Mouse (Mus musculus) hindbrain, postnatal 0 days (tissue): ENCODE measurements at regions not wholly inside any gene's neighbourhood (a gene's known extent, or its start where the extent isn't known, plus 50 kb on each side); places are given as distances from the start of the nearest gene placed in this dataset.

Experiments
- ATAC-seq: fragments of 200-750 bp; cut with Nextera tagmentation; 2 replicates; pipeline ENCODE4 v1.8.0; 2017; ENCODE audit warnings: mild to moderate bottlenecking, moderate TSS enrichment, moderate library complexity
- DNase-seq: peaks from one replicate; pipeline ENCODE4 v3.0.0-alpha.2; 2015; ENCODE audit warnings: low spot score
- H3K27ac ChIP-seq: fragments of 300-500 bp; sonication (generic); 2 replicates; pipeline ENCODE4 v1.5.1; 2014; ENCODE audit warnings: mild to moderate bottlenecking
- H3K27me3 ChIP-seq: fragments of 300-500 bp; sonication (generic); 2 replicates; pipeline ENCODE4 v1.6.1; 2014; ENCODE audit warnings: low read length, mixed read lengths; ENCODE audit not compliant: insufficient read depth
- H3K36me3 ChIP-seq: fragments of 300-500 bp; sonication (generic); 2 replicates; pipeline ENCODE4 v1.6.1; 2014; ENCODE audit warnings: low read length, mixed read lengths; ENCODE audit not compliant: insufficient read depth
- H3K4me1 ChIP-seq: fragments of 300-500 bp; sonication (generic); 2 replicates; pipeline ENCODE4 v1.6.1; 2014; ENCODE audit warnings: antibody characterized with exemption, low read length, mixed read lengths; ENCODE audit not compliant: insufficient read depth
- H3K4me2 ChIP-seq: fragments of 300-500 bp; sonication (generic); 2 replicates; pipeline ENCODE4 v1.6.1; 2014; ENCODE audit warnings: low read depth, mild to moderate bottlenecking, low read length, moderate library complexity, mixed read lengths
- H3K4me3 ChIP-seq: fragments of 300-500 bp; sonication (generic); 2 replicates; pipeline ENCODE4 v1.5.1; 2014; ENCODE audit warnings: low read length
- H3K9ac ChIP-seq: fragments of 300-500 bp; sonication (generic); replicated peaks from 2 replicates; pipeline ENCODE4 v1.6.1; 2014; ENCODE audit warnings: mild to moderate bottlenecking, low read length, moderate library complexity, mixed read lengths
- H3K9me3 ChIP-seq: fragments of 300-500 bp; sonication (generic); 2 replicates; pipeline ENCODE4 v1.6.1; 2016; ENCODE audit warnings: low read length, mixed read lengths
- CTCF ChIP-seq: IDR thresholded peaks from 2 replicates; pipeline ENCODE4 v1.5.1; 2016; ENCODE audit warnings: antibody characterized with exemption, control low read depth, low read depth
- WGBS: fragments of 180-500 bp; shearing (Covaris S2); extraction: QIAGEN DNeasy Blood & Tissue Kit; methylation state at CpG from one replicate; pipeline ENCODE4 v1.1.7; 2014; 5-methylcytosine and 5-hydroxymethylcytosine counted together

DNA sequence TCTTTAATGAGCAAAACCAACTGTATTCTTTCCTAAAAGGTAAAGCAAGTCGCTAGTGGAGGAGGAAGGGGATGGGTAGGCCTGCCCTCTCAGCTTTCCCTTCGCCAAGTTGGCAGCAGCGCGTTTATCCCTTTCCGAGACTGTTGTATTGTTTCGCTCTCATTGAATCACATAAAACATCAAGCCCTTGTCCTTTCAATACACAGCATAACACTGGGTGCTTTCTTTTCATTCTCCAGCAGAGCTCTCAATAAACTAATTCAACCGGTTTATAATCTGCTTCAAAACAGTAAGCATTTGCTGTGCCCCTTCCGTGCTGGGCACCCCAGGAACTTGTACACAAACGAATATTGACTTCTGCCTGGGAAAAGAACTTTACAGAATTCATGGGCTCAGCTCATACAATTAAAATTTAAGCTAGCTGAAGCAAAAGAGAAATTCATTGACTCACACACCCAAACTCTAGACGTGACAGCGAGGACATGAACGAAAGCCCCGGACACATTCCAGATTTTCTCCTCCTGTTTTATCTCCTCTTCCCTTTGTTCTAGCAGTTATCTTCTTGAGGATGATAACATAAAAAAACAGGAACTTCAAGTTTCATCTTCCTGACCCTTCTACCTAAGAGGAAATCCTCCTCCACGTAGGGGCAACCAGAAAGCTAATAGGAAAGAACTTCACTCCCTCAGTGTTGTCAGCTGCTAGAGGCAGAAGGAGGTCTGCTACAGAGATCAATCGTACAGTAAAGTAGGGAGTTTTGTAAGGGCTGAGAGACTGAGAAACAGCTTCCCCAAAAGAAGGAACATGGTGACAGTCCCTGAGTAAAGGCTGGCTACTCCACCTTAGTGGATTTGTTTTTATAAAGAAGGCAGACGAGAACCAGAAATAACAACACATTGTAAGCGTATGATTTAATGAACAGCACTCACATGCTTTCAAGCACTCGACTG is 177.9 kb downstream of the Kdr start:
- no peak for TF ChIP-seq CTCF
- no peak overlapping the region for H3K9ac ChIP-seq
- ATAC-seq: peak; percentile 71; the same call in 1 of the 2 replicates
- H3K27me3 ChIP-seq: no peaks in the 10 kb centered on the region
- H3K36me3 ChIP-seq: no peaks in the 10 kb centered on the region
- peak; percentile 43 for DNase-seq
- peak overlapping the region; percentile 23; the same call in 1 of the 2 replicates for H3K4me2 ChIP-seq
- peaks cover 8% of the 10 kb centered on the region; the same call in 1 of the 2 replicates for H3K4me1 ChIP-seq
- WGBS: 47% methylated on average over 18 of the region's 18 CpGs
- H3K27ac ChIP-seq: peak overlapping the region; percentile 58; the same call in 1 of the 2 replicates
- H3K9me3 ChIP-seq: no peaks in the 10 kb centered on the region
- H3K4me3 ChIP-seq: no peak overlapping the region

DNA sequence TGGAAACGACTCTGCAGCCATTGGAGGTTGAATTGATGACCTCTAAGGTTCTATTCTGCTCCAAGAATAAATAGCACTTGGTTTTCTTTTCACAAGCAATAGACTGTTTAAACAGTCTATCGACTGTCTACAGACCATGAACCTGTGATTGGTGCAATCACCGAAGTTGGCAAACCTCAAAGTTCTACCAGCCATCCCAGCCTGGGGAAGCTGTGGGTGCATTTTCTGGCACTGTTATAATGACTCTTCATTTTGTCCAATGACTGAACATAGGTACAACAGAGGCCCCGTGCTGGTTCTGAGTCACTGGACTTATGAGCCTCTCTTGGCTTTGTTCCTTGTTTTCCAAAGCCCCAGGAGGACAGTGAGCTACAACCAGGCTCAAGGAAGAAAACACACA is 178.6 kb downstream of the Kdr start:
- peak overlapping the region; percentile 58; the same call in 1 of the 2 replicates for H3K27ac ChIP-seq
- no peak overlapping the region for H3K4me3 ChIP-seq

DNA sequence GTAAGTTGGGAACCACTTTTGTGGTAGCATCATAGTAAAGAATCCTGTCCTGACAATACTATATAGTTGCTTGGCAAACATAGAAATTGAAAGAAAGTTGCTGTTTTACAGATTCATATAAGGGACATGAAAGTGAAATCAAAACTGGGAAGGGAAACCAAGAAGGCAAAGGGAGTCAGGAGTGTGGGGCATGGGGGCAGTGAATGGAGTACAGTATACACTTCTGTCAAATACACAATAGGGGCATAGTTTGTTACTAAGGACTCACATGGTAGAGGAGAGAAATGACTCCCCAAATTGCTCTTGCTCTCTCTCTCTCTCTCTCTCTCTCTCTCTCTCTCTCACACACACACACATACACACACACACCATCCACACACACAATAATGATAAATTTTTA is 185.1 kb downstream of the Kdr start:
- TF ChIP-seq CTCF: no peak
- no peak for ATAC-seq
- H3K27ac ChIP-seq: no peak overlapping the region

More for the DNA sequence above, 178.6 kb downstream of the Kdr start:
- Histone ChIP-seq H3K9ac (no peak overlapping the region), H3K9me3 (no peaks in the 10 kb centered on the region), H3K27me3 (no peaks in the 10 kb centered on the region), H3K4me1 (peaks cover 8% of the 10 kb centered on the region; the same call in 1 of the 2 replicates), H3K36me3 (no peaks in the 10 kb centered on the region), H3K4me2 (peak overlapping the region; percentile 23; the same call in 1 of the 2 replicates)
- TF ChIP-seq CTCF: no peak
- ATAC-seq: 0 out of 2 replicates have a peak, but pooled peaks have one; percentile 24
- 54% methylated on average over 4 of the region's 4 CpGs for WGBS
- no peak for DNase-seq

DNA sequence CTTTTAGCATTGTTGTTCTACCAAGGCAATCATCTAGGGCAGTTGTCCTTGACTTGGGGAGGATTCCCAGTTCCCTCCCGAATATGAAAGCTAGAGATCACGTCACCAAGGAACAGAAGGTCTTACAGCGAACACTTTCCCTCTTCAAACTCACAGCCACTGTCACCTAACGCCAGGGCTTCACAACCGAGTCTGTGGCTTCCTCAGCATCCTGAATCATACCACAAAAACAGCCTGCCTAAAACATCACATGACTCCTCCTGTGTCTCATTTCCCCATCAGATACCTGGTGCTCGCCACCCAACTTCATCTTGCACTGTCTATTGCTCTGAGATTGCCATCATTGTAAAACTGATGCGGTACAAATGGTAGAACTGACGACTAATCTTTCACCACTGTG is 186.5 kb downstream of the Kdr start:
- 86% methylated on average over 8 of the region's 8 CpGs for WGBS
- H3K4me3 ChIP-seq: no peak overlapping the region
- H3K27me3 ChIP-seq: no peaks in the 10 kb centered on the region
- H3K4me1 ChIP-seq: no peaks in the 10 kb centered on the region
- no peak for TF ChIP-seq CTCF
- no peaks in the 10 kb centered on the region for H3K9me3 ChIP-seq
- H3K36me3 ChIP-seq: no peaks in the 10 kb centered on the region
- DNase-seq (no peak), ATAC-seq (no peak)
- H3K27ac ChIP-seq: no peak overlapping the region
- H3K9ac ChIP-seq: no peak overlapping the region
- H3K4me2 ChIP-seq: no peak overlapping the region

More for the DNA sequence above, 185.1 kb downstream of the Kdr start:
- DNase-seq: no peak
- Histone ChIP-seq H3K4me2 (no peak overlapping the region), H3K9ac (no peak overlapping the region), H3K4me3 (no peak overlapping the region), H3K27me3 (no peaks in the 10 kb centered on the region), H3K36me3 (no peaks in the 10 kb centered on the region), H3K9me3 (no peaks in the 10 kb centered on the region), H3K4me1 (no peaks in the 10 kb centered on the region)

DNA sequence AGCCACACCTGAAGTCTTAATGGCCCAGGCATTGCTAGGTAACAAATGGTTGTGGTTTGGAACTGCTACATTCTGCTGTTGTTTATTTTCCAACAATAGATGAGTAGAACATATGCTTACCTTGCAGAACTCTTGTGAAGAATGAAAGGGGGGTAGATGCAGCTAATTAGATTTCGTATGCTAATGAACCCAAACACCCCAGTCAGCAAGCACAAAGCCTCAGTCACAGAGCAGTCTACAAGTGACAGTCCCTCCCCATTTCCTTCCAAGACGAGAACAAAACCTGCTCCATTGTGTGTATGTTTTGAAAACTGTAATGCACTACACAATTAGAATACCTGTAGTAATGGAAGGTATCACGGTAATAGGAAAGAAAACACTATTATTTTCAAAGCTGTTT is 190.2 kb downstream of the Kdr start:
- H3K9me3 ChIP-seq: no peaks in the 10 kb centered on the region
- ATAC-seq (no peak), DNase-seq (no peak)
- no peaks in the 10 kb centered on the region for H3K36me3 ChIP-seq
- H3K4me1 ChIP-seq: no peaks in the 10 kb centered on the region
- no peak overlapping the region for H3K4me2 ChIP-seq
- H3K4me3 ChIP-seq: no peak overlapping the region
- no peak overlapping the region for H3K9ac ChIP-seq
- H3K27ac ChIP-seq: no peak overlapping the region
- WGBS: 34% methylated on average over 3 of the region's 3 CpGs
- no peaks in the 10 kb centered on the region for H3K27me3 ChIP-seq
- TF ChIP-seq CTCF: no peak

DNA sequence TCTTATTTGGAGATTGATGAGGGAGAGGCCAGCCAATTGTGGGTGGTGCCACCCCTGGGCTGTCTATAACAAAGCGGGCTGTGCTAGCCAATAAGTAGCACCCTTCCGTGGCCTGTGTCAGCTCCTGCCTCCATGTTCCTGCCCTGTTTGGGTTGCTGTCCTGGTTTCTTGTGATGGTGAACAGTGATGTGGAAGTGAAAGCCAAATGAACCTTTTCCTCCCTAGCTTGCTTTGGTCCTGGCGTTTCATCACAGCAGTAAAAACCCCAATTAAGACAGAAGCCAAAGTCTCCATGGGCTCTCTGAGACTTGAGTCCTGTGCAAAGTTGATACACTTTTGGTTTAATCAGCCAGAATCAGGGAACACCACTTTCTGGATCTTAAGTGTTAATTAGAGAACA is 192.1 kb downstream of the Kdr start:
- H3K4me3 ChIP-seq: no peak overlapping the region
- 92% methylated on average over 3 of the region's 3 CpGs for WGBS
- H3K27me3 ChIP-seq: no peaks in the 10 kb centered on the region
- H3K4me1 ChIP-seq: no peaks in the 10 kb centered on the region
- TF ChIP-seq CTCF: no peak
- no peaks in the 10 kb centered on the region for H3K9me3 ChIP-seq
- ATAC-seq (no peak), DNase-seq (no peak)
- H3K4me2 ChIP-seq: no peak overlapping the region
- no peak overlapping the region for H3K9ac ChIP-seq
- H3K36me3 ChIP-seq: no peaks in the 10 kb centered on the region
- H3K27ac ChIP-seq: no peak overlapping the region
